Mouse (Mus musculus): ENCODE measurements around the gene Nfasc. TPM values are rescaled to one million over a fixed set of nuclear protein-coding genes. Genes with fewer than 3 reads are reported as not detected.
A peak's percentile ranks its signal among the peaks of the same experiment; 100 is the strongest.

Gene Nfasc
- total RNA-seq (2021), result under 1 TPM; 0.41 to 0.53 TPM
- long read RNA-seq, experiment 1, result 0 reads
- long read RNA-seq, experiment 2, result 0 reads

- peak; percentile 52 to 53 for DNase-seq
- intact Hi-C loops (cut with DNase I), result no loop called here
Observed at GRCm38 (mm10) chr1:132741175-132741997, at the start of gene Nfasc. Gene Nfasc, minus strand, starts transcription at chr1:132741797.

DNA sequence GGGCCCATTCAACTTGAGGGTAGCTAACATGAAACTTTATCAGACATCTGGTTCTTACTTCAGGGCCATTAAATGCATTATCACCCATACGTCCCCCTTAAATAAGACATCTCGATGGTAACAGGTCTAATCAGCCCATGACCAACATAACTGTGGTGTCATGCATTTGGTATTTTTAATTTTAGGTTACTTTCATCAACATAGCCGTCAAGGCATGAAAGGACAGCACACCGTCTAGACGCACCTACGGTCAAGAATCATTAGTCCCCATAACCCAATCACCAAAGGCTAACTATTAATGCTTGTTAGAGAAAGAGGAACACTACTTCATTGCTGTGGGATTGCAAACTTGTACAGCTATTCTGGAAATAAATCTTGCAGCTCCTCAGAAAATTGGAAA is 49.5 kb upstream of the Nfasc start:
- intact Hi-C loops (cut with DNase I), result no loop called here
- no peak for DNase-seq

DNA sequence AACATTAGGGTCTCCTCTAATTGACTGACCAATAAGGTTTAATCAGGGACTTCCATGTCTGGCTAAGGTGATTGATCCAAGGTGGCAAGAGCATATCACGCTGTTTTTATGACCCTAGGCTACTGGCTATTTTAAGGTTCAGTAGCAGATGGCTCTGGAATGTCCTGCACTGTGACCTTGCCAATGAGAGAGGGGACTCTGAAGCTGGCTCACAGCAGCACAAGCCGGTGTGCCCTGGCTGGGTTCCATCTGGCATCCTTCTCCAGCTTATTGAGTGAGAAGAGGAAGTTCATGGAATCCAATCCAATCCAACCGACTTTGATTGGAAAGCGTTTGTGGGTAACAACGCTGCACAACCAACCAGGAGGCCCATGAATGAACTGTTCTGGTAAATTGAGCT is 45.3 kb upstream of the Nfasc start:
- peak; percentile 64 to 82 for DNase-seq
- intact Hi-C loops (cut with DNase I), result no loop called here

DNA sequence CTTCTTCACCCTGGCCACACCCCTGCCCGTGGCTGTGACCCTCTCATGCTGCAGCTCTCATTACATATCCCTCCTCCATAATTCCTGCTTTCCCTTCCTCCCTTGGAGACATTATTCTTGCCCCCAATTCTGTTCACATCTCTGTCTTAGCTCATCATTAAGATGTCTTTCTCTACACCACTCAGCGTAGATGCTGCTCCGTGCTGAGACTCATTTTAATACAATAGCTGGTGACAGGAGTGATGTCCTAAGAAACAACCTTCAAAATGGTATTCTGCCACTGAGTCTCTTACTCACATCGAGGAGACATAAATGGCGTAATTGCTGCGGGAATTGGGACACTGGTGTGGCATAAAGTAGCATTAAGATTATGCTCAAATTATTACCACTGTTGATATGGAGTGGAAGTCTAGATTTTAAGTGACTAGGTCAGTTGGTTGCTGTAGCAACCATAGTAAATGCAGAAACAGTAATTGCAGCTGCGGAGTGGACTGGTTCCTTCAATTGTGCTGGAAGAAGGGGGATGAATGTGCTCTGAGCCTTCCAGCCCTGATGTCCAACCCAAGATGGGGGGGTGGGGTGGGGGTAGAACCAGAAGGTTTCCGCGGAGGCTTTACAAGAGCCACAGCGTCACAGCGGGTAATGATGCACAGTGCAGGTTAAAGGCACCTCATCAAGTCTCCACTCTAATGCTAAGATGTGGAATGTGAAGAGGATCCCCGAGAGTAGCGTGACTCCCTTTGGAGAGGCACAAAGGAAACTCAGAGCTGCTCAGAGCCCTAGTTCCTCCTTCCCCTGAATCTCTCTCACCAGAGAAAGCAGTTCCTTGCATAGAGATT is 40.2 kb upstream of the Nfasc start:
- no peak for DNase-seq
- intact Hi-C loops (cut with DNase I), result no loop called here

- DNase-seq, result no peak
- intact Hi-C loops (cut with DNase I), result no loop called here
Observed at GRCm38 (mm10) chr1:132780961-132781360, 39.4 kb upstream of the Nfasc start.

DNA sequence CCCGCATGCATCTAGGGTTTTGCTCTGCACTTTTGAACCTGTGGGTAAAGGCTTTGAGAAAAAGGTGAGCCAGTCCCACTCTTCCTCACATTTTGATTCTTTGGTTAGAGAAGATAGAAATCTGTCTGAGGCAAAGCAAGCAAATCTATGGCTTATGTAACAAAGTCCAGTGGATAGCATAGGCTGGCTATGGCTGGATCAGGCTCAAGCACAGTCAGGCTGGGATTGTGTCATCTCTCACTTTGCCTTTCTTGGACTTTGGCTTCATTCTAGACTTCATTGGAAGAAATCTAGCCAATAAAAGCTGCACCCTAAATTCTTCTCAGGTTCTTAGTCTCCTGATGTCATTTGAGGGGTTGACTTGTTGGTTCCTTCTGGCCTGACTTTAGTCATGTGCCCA is 38.7 kb upstream of the Nfasc start:
- intact Hi-C loops (cut with DNase I), result no loop called here
- DNase-seq, result no peak

DNA sequence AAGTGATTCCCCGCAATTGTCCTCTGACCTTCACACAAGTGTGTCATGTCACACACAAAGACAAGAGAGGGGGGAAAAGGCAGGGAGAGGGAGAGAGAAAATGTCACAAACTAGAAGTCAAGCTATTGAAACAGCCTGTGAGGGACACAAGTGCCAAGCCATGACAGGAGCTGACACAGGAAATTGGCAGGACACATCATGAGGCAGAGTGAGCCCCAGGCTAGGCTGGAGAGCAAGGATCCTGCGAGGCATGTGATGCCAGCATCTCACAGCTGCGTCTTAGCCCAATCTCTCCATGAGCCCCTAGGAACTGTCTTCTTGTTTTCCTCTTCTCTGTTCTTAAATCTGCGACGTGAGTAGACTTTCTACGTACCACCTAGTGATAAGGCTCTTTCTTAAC is 33.4 kb upstream of the Nfasc start:
- no peak for DNase-seq
- intact Hi-C loops (cut with DNase I), result no loop called here

DNA sequence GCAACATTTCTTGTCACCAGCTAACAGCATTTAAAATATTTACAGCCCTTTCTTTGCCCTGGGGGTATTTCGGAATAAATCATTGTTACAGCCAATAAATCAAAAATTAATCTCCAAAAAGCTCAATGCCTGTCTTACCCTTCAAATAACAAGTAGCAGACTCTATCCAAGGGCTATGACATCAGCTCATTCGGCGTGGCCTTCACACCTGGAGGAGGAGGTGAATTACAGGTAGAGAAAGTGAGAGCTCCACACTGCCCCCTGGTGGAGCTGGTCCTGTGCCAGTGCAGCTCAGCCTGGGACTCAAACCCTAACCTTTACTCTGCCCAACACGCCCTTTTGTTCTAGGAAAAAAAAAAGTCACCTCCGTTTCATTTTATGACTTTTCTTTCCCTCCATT is 29.8 kb upstream of the Nfasc start:
- intact Hi-C loops (cut with DNase I), result no loop called here

DNA sequence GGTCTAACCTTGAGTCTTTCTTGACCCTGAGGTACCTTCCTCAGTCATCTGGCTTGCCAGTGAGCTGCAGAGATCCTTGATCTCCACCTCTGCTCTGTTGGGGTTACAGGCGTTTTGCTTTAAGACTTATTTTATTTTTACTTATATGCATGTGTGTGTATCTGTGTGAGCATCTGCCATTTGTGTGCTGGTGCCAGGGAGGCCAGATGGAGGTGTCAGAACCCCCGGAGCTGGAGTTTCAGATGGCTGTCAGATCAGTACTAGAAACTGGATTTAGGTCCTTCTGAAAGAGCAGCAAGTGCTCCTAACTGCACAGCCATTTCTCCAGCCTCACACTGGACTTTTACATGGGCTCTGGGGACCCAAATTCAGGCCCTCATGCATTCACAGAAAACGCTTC is 28.0 kb upstream of the Nfasc start:
- no peak for DNase-seq
- intact Hi-C loops (cut with DNase I), result no loop called here

More for the DNA sequence above, 29.8 kb upstream of the Nfasc start:
- peak; percentile 12 to 36 for DNase-seq

DNA sequence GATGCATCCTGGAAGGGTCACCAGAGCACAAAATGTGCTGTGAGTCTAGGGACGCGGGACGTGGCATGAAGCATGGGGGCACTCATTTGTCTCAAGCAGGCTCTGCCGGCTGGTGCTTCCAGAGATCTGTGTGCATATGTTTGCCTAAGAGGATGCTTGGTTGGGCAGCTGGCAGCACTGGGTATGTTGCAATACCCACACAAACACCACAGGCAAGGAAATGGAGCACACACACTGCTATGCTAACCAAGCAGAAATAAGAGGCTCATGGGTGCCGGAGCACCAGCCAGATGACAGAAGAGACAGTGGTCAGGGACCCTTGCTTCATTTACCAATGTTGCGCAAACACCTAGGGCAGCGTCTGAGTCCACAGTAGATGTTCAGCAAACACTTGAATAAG is 25.8 kb upstream of the Nfasc start:
- no peak for DNase-seq
- intact Hi-C loops (cut with DNase I), result no loop called here

DNA sequence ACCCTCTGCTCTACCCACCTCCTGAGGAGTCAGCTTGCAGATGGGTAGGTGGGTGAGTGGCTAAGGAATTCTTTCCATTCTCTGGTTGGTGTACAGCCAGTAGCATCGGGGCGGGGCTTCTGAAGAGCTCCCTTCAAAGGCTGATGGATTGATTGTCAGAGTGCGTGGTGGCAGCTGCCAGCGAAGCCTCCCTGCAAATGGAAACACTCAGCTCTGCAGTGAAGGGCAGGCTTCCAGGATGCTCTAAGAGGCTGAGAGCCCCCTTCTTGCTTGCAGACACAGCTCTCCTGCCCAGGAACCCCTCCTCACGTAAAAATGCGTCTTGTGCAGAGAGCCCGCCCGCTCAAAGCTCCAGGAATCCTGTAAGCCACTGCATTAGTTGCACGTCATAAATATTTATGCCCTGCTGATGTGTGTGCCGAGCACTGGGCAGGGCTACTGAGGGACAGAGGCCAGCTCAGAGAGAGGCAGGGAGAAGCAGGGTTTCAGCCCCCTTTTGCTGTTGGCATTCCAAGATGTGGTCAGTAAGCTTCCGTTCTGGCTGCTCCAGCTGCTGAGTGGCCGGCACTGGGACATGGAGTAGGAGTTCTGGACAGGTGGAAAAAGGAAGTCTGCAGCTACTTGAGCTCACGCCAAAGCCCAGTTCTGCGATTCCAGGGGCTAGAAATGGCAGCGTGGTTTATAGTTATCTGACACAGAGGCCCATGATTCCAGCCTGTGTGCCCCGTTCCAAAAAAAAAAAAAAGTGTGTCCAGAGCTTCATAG is 24.5 kb upstream of the Nfasc start:
- intact Hi-C loops (cut with DNase I), result no loop called here
- no peak for DNase-seq

DNA sequence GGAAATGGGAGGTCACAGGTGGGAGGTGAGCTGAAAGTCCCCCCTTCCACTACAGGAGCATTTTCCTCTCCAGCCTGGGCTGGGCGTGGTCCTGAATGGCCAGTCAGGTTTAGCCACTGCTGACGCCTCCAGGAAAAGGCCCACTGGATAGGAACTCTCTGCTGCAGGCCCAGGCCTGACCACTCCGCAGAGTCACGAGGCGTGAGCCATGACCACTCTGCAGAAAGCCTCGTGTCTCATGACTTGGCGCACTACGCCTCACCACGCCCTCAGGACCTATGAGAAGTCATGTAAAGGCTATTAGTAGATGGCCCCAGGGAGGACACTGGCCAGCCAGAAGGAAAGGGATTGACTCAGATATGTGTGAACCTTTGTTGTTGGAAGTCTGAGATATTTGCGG is 23.6 kb upstream of the Nfasc start:
- DNase-seq, result no peak
- intact Hi-C loops (cut with DNase I), result no loop called here

DNA sequence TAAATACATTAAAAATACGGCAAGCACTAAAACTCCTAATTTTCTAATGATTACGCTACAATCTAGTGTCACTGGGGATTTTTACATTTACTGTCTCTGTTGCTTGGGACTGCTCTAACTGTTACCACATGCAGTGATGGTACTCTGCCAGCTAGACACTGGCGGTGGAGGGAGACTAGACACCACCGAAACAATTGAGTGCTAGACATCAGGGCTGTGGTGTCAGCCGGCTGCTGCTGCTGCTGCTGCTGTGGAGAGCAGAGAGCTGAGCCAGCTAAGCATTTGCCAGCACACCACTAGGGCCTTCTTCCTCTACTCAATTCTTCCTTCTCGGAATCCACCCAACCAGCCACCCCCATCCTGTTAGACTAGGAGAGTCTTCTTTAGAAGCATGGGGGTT is 17.8 kb upstream of the Nfasc start:
- intact Hi-C loops (cut with DNase I), result loop anchor here (1.0 kb wide), 1 partner anchor 223 kb away; no protein-coding TSS in a partner anchor
- no peak for DNase-seq

- intact Hi-C loops (cut with DNase I), result loop anchor here (1.0 kb wide), 2 partner anchors 209 to 223 kb away; no protein-coding TSS in a partner anchor
- DNase-seq, result peak; percentile 51 to 70
Observed at GRCm38 (mm10) chr1:132758656-132759370, 17.2 kb upstream of the Nfasc start.

DNA sequence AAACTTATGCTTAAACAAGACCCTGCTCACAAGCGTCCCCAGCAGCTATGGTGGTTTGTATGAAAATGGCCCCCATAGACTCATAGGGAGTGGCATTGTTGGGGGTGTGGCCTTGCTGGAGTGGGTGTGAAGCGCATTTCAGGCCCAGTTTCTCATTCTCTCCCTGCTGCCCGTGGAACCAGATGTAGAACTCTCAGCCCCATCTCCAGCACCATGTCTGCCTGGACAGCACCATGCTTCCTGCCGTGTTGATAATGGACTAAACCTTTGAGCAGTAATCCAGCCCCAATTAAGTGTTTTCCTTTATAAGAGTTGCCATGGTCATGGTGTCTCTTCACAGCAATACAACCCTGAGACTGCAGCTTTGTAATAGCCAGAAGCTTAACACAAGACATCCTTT is 13.6 kb upstream of the Nfasc start:
- intact Hi-C loops (cut with DNase I), result no loop called here
- no peak for DNase-seq

- intact Hi-C loops (cut with DNase I), result loop anchor here (5.0 kb wide), 1 partner anchor 117 kb away; no protein-coding TSS in a partner anchor
- DNase-seq, result no peak
Observed at GRCm38 (mm10) chr1:132749217-132749884, 7.8 kb upstream of the Nfasc start.

GRCm38 (mm10) chr1:132746302-132746701 is 4.7 kb upstream of the Nfasc start:
- intact Hi-C loops (cut with DNase I), result loop anchor here (5.0 kb wide), 1 partner anchor 114 kb away; no protein-coding TSS in a partner anchor
- peak; percentile 8 to 38 for DNase-seq

- no peak for DNase-seq
- intact Hi-C loops (cut with DNase I), result loop anchor here (5.0 kb wide), 1 partner anchor 113 kb away; no protein-coding TSS in a partner anchor
Observed at GRCm38 (mm10) chr1:132745636-132746035, 4.0 kb upstream of the Nfasc start.

DNA sequence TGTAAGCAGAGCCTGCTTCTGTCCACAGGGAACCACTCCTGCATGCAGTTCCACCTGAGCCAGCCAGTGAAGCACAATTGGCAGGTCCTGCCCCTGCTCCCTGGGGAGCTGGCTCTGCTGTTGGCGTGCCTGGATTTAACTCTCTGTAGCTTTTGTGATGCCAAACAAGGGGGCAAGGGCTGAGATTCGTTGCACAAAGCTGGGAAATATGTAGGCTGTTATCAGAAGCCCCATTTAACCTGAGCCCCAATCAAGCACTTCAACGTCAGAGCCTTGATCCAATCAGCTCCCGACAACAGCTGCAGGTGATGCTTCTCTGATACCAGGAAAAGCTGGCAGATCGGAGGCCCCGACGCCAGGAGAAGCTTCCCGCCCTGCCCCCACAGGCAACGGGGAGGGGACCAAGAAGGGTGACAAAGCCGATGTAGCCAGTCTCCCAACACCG is 2.5 kb downstream of the Nfasc start:
- DNase-seq, result no peak
- intact Hi-C loops (cut with DNase I), result loop anchor here (10.0 kb wide), 1 partner anchor 214 kb away; no protein-coding TSS in a partner anchor
